Mouse (Mus musculus) liver, postnatal 0 days (tissue): ENCODE results near the gene Rtkn. TPM values are rescaled to one million over a fixed set of nuclear protein-coding genes. Genes with fewer than 3 reads are reported as not detected.
A peak's percentile ranks its signal among the peaks of the same experiment; 100 is the strongest.

Source experiments
- ATAC-seq: fragments of 200-750 bp; cut with Nextera tagmentation; 2 replicates; pipeline ENCODE4 v1.8.0; 2017; ENCODE audit warnings: mild to moderate bottlenecking, moderate library complexity
- DNase-seq: peaks from one replicate; pipeline ENCODE4 v3.0.0-alpha.2; 2016
- H3K27ac ChIP-seq: fragments of 300-500 bp; sonication (generic); 2 replicates; pipeline ENCODE4 v1.5.1; 2014; ENCODE audit warnings: antibody characterized with exemption, moderate library complexity, mild to moderate bottlenecking, low read depth
- H3K27me3 ChIP-seq: fragments of 300-500 bp; sonication (generic); 2 replicates; pipeline ENCODE4 v1.6.1; 2014; ENCODE audit warnings: low read length, control low read depth, mixed read lengths; ENCODE audit not compliant: insufficient read depth
- H3K36me3 ChIP-seq: fragments of 300-500 bp; sonication (generic); replicated peaks from 2 replicates; pipeline ENCODE4 v1.6.1; 2014; ENCODE audit warnings: mild to moderate bottlenecking, control low read depth, low read length, moderate library complexity, mixed read lengths; ENCODE audit not compliant: insufficient read depth
- H3K4me1 ChIP-seq: fragments of 300-500 bp; sonication (generic); 2 replicates; pipeline ENCODE4 v1.6.1; 2014; ENCODE audit warnings: antibody characterized with exemption, mild to moderate bottlenecking, control low read depth; ENCODE audit not compliant: insufficient read depth
- H3K4me2 ChIP-seq: fragments of 300-500 bp; sonication (generic); 2 replicates; pipeline ENCODE4 v1.6.1; 2014; ENCODE audit warnings: low read depth, mild to moderate bottlenecking, low read length, moderate library complexity, mixed read lengths
- H3K4me3 ChIP-seq: fragments of 300-500 bp; sonication (generic); 2 replicates; pipeline ENCODE4 v1.5.1; 2014; ENCODE audit warnings: low read depth, low read length
- H3K9ac ChIP-seq: fragments of 300-500 bp; sonication (generic); replicated peaks from 2 replicates; pipeline ENCODE4 v1.6.1; 2014; ENCODE audit warnings: mild to moderate bottlenecking, moderate library complexity
- H3K9me3 ChIP-seq: fragments of 300-500 bp; sonication (generic); 2 replicates; pipeline ENCODE4 v1.6.1; 2016; ENCODE audit warnings: mild to moderate bottlenecking, control low read depth, low read length, mixed read lengths
- CTCF ChIP-seq: sonication (generic); IDR thresholded peaks from 2 replicates; pipeline ENCODE4 v1.5.1; 2016; ENCODE audit warnings: antibody characterized with exemption, low read depth
- EP300 ChIP-seq: IDR thresholded peaks from 2 replicates; pipeline ENCODE4 v1.6.1; 2016; ENCODE audit warnings: antibody characterized with exemption, low read depth, mild to moderate bottlenecking
- WGBS: fragments of 180-500 bp; shearing (Covaris S2); extraction: QIAGEN DNeasy Blood & Tissue Kit; methylation state at CpG from one replicate; pipeline ENCODE4 v1.1.7; 2014; ENCODE audit not compliant: insufficient replicate concordance; 5-methylcytosine and 5-hydroxymethylcytosine counted together
- polyA plus RNA-seq: library from polyadenylated mRNA; unstranded; fragments of >200 nt; fragmentation: Nextera tagmentation; extraction: Ambion mirVana; gene quantifications from 2 replicates; pipeline ENCODE4 v1.2.1, GENCODE M21; 2015

Rtkn gene
- polyA plus RNA-seq, 1 experiment from 2014 or later = 7.1 TPM

GRCm38 (mm10) chr6:83142886-83143285 lies 7.6 kb downstream of the Rtkn start:
- H3K4me1 ChIP-seq = peaks cover 16% of the 10 kb centered on the region
- peaks cover 5% of the 10 kb centered on the region for H3K36me3 ChIP-seq
- no peak overlapping the region for H3K27ac ChIP-seq
- H3K4me3 ChIP-seq = no peak overlapping the region
- WGBS = 65% methylated on average over 11 of the region's 11 CpGs
- DNase-seq = no peak
- H3K9ac ChIP-seq = no peak overlapping the region
- ATAC-seq = no peak
- 0 out of 2 replicates have a peak, but pooled peaks cover 5% of the 10 kb centered on the region for H3K27me3 ChIP-seq
- no peaks in the 10 kb centered on the region for H3K9me3 ChIP-seq
- H3K4me2 ChIP-seq = no peak overlapping the region
- TF ChIP-seq EP300 (no peak), CTCF (no peak)

- 0 out of 2 replicates have a peak, but pooled peaks cover 5% of the 10 kb centered on the region for H3K27me3 ChIP-seq
- H3K9me3 ChIP-seq = no peaks in the 10 kb centered on the region
- no peak overlapping the region for H3K9ac ChIP-seq
- H3K4me1 ChIP-seq = 0 out of 2 replicates have a peak, but pooled peaks cover 6% of the 10 kb centered on the region
- DNase-seq = peak; percentile 9
- no peak overlapping the region for H3K27ac ChIP-seq
- TF ChIP-seq EP300 = no peak
- TF ChIP-seq CTCF = no peak
- H3K4me2 ChIP-seq = no peak overlapping the region
- H3K4me3 ChIP-seq = no peak overlapping the region
- 57% methylated on average over 2 of the region's 2 CpGs for WGBS
- no peak for ATAC-seq
- H3K36me3 ChIP-seq = peaks cover 9% of the 10 kb centered on the region
Observed at GRCm38 (mm10) chr6:83145209-83145608, 9.9 kb downstream of the Rtkn start.

DNA sequence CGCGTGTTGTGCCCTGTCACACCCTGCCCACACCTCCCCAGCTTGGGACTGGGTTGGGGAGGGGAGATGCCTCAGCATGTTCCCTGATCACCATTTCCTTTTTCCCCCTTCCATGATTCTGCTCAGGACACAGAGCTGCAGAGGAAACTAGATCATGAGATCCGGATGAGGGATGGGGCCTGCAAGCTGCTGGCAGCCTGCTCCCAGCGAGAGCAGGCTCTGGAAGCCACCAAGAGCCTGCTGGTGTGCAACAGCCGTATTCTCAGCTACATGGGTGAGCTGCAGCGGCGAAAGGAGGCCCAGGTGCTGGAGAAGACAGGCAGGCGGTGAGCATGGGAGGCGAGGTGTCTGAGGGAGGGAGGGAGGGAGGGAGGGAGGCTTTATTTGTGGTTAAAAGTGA lies 10.5 kb downstream of the Rtkn start:
- H3K4me1 ChIP-seq = 0 out of 2 replicates have a peak, but pooled peaks cover 6% of the 10 kb centered on the region
- H3K36me3 ChIP-seq = peaks cover 9% of the 10 kb centered on the region
- H3K9ac ChIP-seq = no peak overlapping the region
- ATAC-seq (no peak), DNase-seq (peak; percentile 12)
- no peak overlapping the region for H3K4me2 ChIP-seq
- H3K9me3 ChIP-seq = no peaks in the 10 kb centered on the region
- H3K27ac ChIP-seq = no peak overlapping the region
- TF ChIP-seq CTCF (no peak), EP300 (no peak)
- H3K4me3 ChIP-seq = no peak overlapping the region
- 0 out of 2 replicates have a peak, but pooled peaks cover 5% of the 10 kb centered on the region for H3K27me3 ChIP-seq
- WGBS = 65% methylated on average over 9 of the region's 9 CpGs

GRCm38 (mm10) chr6:83147280-83147679 lies 12.0 kb downstream of the Rtkn start:
- 0 out of 2 replicates have a peak, but pooled peaks cover 3% of the 10 kb centered on the region for H3K27me3 ChIP-seq
- H3K4me1 ChIP-seq = 0 out of 2 replicates have a peak, but pooled peaks cover 2% of the 10 kb centered on the region
- 57% methylated on average over 7 of the region's 7 CpGs for WGBS
- ATAC-seq (no peak), DNase-seq (peak; percentile 12)
- no peak overlapping the region for H3K4me2 ChIP-seq
- TF ChIP-seq EP300 (no peak), CTCF (no peak)
- H3K9me3 ChIP-seq = no peaks in the 10 kb centered on the region
- H3K27ac ChIP-seq = no peak overlapping the region
- peaks cover 9% of the 10 kb centered on the region for H3K36me3 ChIP-seq
- H3K4me3 ChIP-seq = no peak overlapping the region
- no peak overlapping the region for H3K9ac ChIP-seq

- no peak for DNase-seq
- WGBS = 47% methylated on average over 8 of the region's 8 CpGs
Observed at GRCm38 (mm10) chr6:83151721-83152120, 16.5 kb downstream of the Rtkn start.

GRCm38 (mm10) chr6:83153038-83153437 lies 17.8 kb downstream of the Rtkn start:
- no peak overlapping the region for H3K9ac ChIP-seq
- no peak overlapping the region for H3K4me3 ChIP-seq
- WGBS = 73% methylated on average over 12 of the region's 12 CpGs
- no peak for TF ChIP-seq EP300
- no peak for TF ChIP-seq CTCF
- DNase-seq (no peak), ATAC-seq (no peak)
- 0 out of 2 replicates have a peak, but pooled peaks cover 12% of the 10 kb centered on the region for H3K27me3 ChIP-seq
- H3K4me2 ChIP-seq = no peak overlapping the region
- H3K36me3 ChIP-seq = peaks cover 5% of the 10 kb centered on the region
- H3K4me1 ChIP-seq = peaks cover 8% of the 10 kb centered on the region
- no peaks in the 10 kb centered on the region for H3K9me3 ChIP-seq
- H3K27ac ChIP-seq = no peak overlapping the region

More at GRCm38 (mm10) chr6:83151721-83152120, 16.5 kb downstream of the Rtkn start:
- Histone ChIP-seq H3K36me3 (peaks cover 9% of the 10 kb centered on the region), H3K9me3 (no peaks in the 10 kb centered on the region), H3K27me3 (0 out of 2 replicates have a peak, but pooled peaks cover 12% of the 10 kb centered on the region), H3K27ac (no peak overlapping the region), H3K4me2 (no peak overlapping the region), H3K9ac (no peak overlapping the region), H3K4me1 (peaks cover 8% of the 10 kb centered on the region), H3K4me3 (no peak overlapping the region)
- TF ChIP-seq CTCF (no peak), EP300 (no peak)
- ATAC-seq = no peak
